23 mouse cellular contexts compared by ENCODE assay signal in genomic region chr1:157080071-157080470, GRCm38 (mm10). TPM values are rescaled to one million over a fixed set of nuclear protein-coding genes. Genes with fewer than 3 reads are reported as not detected.
A peak's percentile ranks its signal among the peaks of the same experiment; 100 is the strongest.
DNase-seq lines count a peak whose midpoint lies in the region; ATAC-seq and TF ChIP-seq lines count a peak whose summit lies in the region.
"Had no signal": no experiment of that assay in that cellular context is flagged by ENCODE, and none has a peak within 500 bp of the region (broad histone marks: within the 10 kb centered on the region; RNA-seq: fewer than 3 reads in every experiment).

No protein-coding gene starts in this region.

- no peaks in the 10 kb centered on the region for H3K27me3 ChIP-seq in heart, embryonic 13.5 days (replicated peaks)
- H3K27me3 ChIP-seq in heart, embryonic 12.5 days (replicated peaks) = no peaks in the 10 kb centered on the region
- H3K27me3 ChIP-seq in limb, embryonic 13.5 days = no peaks in the 10 kb centered on the region
- H3K27me3 ChIP-seq in limb, embryonic 10.5 days (ENCODE audit: low read depth, poor library complexity, severe bottlenecking) = no peaks in the 10 kb centered on the region
- 0 out of 2 replicates have a peak, but pooled peaks cover 3% of the 10 kb centered on the region for H3K27me3 ChIP-seq in E14TG2a.4 (ENCODE audit: insufficient read depth, low read length)
- no peaks in the 10 kb centered on the region for H3K27me3 ChIP-seq in embryonic facial prominence, embryonic 15.5 days
- H3K27me3 ChIP-seq: CH12.LX; embryonic facial prominence, embryonic 12.5 days; limb, embryonic 12.5 days; liver, embryonic 15.5 days; midbrain, embryonic 15.5 days had no signal

- no peak for DNase-seq in limb, embryonic 10.5 days (ENCODE audit: low spot score)
- no peak for DNase-seq in adrenal gland, adult 18-20 months (ENCODE audit: low spot score in 2 of 2)
- DNase-seq: cerebellum, adult 9-10 months; heart, adult 11 months had no signal

- 61% methylated on average over 7 of the region's 7 CpGs for WGBS in heart, embryonic 13.5 days
- WGBS in heart, embryonic 12.5 days = 69% methylated on average over 7 of the region's 7 CpGs
- WGBS in limb, embryonic 13.5 days = 78% methylated on average over 7 of the region's 7 CpGs
- 87% methylated on average over 7 of the region's 7 CpGs for WGBS in limb, embryonic 10.5 days
- WGBS in embryonic facial prominence, embryonic 15.5 days = 78% methylated on average over 7 of the region's 7 CpGs

- no peak overlapping the region for H3K27ac ChIP-seq in heart, embryonic 13.5 days (replicated peaks)
- H3K27ac ChIP-seq in heart, embryonic 12.5 days (ENCODE audit: poor library complexity, severe bottlenecking) = no peak overlapping the region
- peak overlapping the region; percentile 48; the same call in 1 of the 2 replicates for H3K27ac ChIP-seq in limb, embryonic 13.5 days
- H3K27ac ChIP-seq in limb, embryonic 10.5 days = no peak overlapping the region
- peak overlapping the region; percentile 44; the same call in 1 of the 2 replicates for H3K27ac ChIP-seq in embryonic facial prominence, embryonic 15.5 days (replicated peaks)
- H3K27ac ChIP-seq: embryonic facial prominence, embryonic 12.5 days; limb, embryonic 12.5 days; liver, embryonic 15.5 days had no signal

- ATAC-seq in heart, embryonic 13.5 days (ENCODE audit: extremely low read depth, insufficient number of reproducible peaks, low FRiP score, low TSS enrichment) = no peak
- no peak for ATAC-seq in heart, embryonic 12.5 days (ENCODE audit: insufficient number of reproducible peaks, low FRiP score)
- no peak for ATAC-seq in limb, embryonic 13.5 days (ENCODE audit: low FRiP score, low read depth)
- ATAC-seq in embryonic facial prominence, embryonic 15.5 days (ENCODE audit: insufficient number of reproducible peaks, low FRiP score, low TSS enrichment, low read depth) = no peak
- ATAC-seq: midbrain, embryonic 15.5 days had no signal

- H3K9ac ChIP-seq in heart, embryonic 13.5 days = no peak overlapping the region
- H3K9ac ChIP-seq in heart, embryonic 12.5 days = no peak overlapping the region
- no peak overlapping the region for H3K9ac ChIP-seq in limb, embryonic 13.5 days
- no peak overlapping the region for H3K9ac ChIP-seq in embryonic facial prominence, embryonic 15.5 days
- H3K9ac ChIP-seq: embryonic facial prominence, embryonic 12.5 days; limb, embryonic 12.5 days; liver, embryonic 15.5 days; midbrain, embryonic 15.5 days had no signal

- H3K4me1 ChIP-seq in heart, embryonic 13.5 days = peaks cover 26% of the 10 kb centered on the region
- peaks cover 17% of the 10 kb centered on the region for H3K4me1 ChIP-seq in heart, embryonic 12.5 days (replicated peaks)
- H3K4me1 ChIP-seq in limb, embryonic 13.5 days = peaks cover 4% of the 10 kb centered on the region; the same call in 1 of the 2 replicates
- peaks cover 21% of the 10 kb centered on the region for H3K4me1 ChIP-seq in limb, embryonic 10.5 days
- peaks cover 56% of the 10 kb centered on the region for H3K4me1 ChIP-seq in E14TG2a.4 (replicated peaks; ENCODE audit: low read depth, low read length)
- H3K4me1 ChIP-seq in embryonic facial prominence, embryonic 15.5 days = peaks cover 28% of the 10 kb centered on the region; the same call in 1 of the 2 replicates

- no peaks in the 10 kb centered on the region for H3K9me3 ChIP-seq in heart, embryonic 13.5 days
- H3K9me3 ChIP-seq in heart, embryonic 12.5 days (replicated peaks) = no peaks in the 10 kb centered on the region
- no peaks in the 10 kb centered on the region for H3K9me3 ChIP-seq in limb, embryonic 13.5 days
- no peaks in the 10 kb centered on the region for H3K9me3 ChIP-seq in limb, embryonic 10.5 days (replicated peaks)
- no peaks in the 10 kb centered on the region for H3K9me3 ChIP-seq in E14TG2a.4 (ENCODE audit: low read length)
- no peaks in the 10 kb centered on the region for H3K9me3 ChIP-seq in embryonic facial prominence, embryonic 15.5 days (replicated peaks)
- H3K9me3 ChIP-seq: embryonic facial prominence, embryonic 12.5 days; limb, embryonic 12.5 days; liver, embryonic 15.5 days; midbrain, embryonic 15.5 days had no signal

- H3K36me3 ChIP-seq in heart, embryonic 13.5 days = no peaks in the 10 kb centered on the region
- no peaks in the 10 kb centered on the region for H3K36me3 ChIP-seq in heart, embryonic 12.5 days
- H3K36me3 ChIP-seq in limb, embryonic 13.5 days = no peaks in the 10 kb centered on the region
- H3K36me3 ChIP-seq in limb, embryonic 10.5 days = no peaks in the 10 kb centered on the region
- no peaks in the 10 kb centered on the region for H3K36me3 ChIP-seq in E14TG2a.4 (ENCODE audit: insufficient read depth, low read length)
- H3K36me3 ChIP-seq in embryonic facial prominence, embryonic 15.5 days = no peaks in the 10 kb centered on the region
- H3K36me3 ChIP-seq: embryonic facial prominence, embryonic 12.5 days; limb, embryonic 12.5 days; liver, embryonic 15.5 days; midbrain, embryonic 15.5 days had no signal

- 0 out of 2 replicates have a peak overlapping the region, but pooled peaks have one; percentile 27 for H3K4me2 ChIP-seq in heart, embryonic 13.5 days
- H3K4me2 ChIP-seq in heart, embryonic 12.5 days = no peak overlapping the region
- no peak overlapping the region for H3K4me2 ChIP-seq in limb, embryonic 13.5 days (replicated peaks)
- no peak overlapping the region for H3K4me2 ChIP-seq in embryonic facial prominence, embryonic 15.5 days (replicated peaks)
- H3K4me2 ChIP-seq: embryonic facial prominence, embryonic 12.5 days; limb, embryonic 12.5 days; liver, embryonic 15.5 days; midbrain, embryonic 15.5 days had no signal

- TF ChIP-seq CTCF in E14TG2a.4 (conservative IDR thresholded peaks at IDR 0.05; ENCODE audit: low read length) = no peak

- no peak overlapping the region for H3K4me3 ChIP-seq in heart, embryonic 13.5 days
- no peak overlapping the region for H3K4me3 ChIP-seq in heart, embryonic 12.5 days
- no peak overlapping the region for H3K4me3 ChIP-seq in limb, embryonic 13.5 days
- H3K4me3 ChIP-seq in limb, embryonic 10.5 days = no peak overlapping the region
- H3K4me3 ChIP-seq in E14TG2a.4 (replicated peaks; ENCODE audit: low read length) = peak overlapping the region; percentile 54
- no peak overlapping the region for H3K4me3 ChIP-seq in embryonic facial prominence, embryonic 15.5 days (replicated peaks)
- H3K4me3 ChIP-seq: embryonic facial prominence, embryonic 12.5 days; limb, embryonic 12.5 days; liver, embryonic 15.5 days; midbrain, embryonic 15.5 days had no signal

RNA-seq across cellular contexts. Expression of gene Tex35, which starts 28.4 kb away (rescaled TPM):
- not detected in 2 replicates for polyA plus RNA-seq in heart, embryonic 13.5 days (2015; fragmentation: Nextera tagmentation; extraction: Ambion mirVana)
- polyA plus RNA-seq in heart, embryonic 12.5 days (2016; fragmentation: Nextera tagmentation; extraction: Ambion mirVana) = not detected in 2 replicates
- polyA plus RNA-seq in limb, embryonic 13.5 days (2015; fragmentation: Nextera tagmentation; extraction: Ambion mirVana) = not detected in 2 replicates
- not detected in 2 replicates for polyA plus RNA-seq in limb, embryonic 10.5 days (2016; fragmentation: Nextera tagmentation; extraction: Ambion mirVana)
- polyA plus RNA-seq in embryonic facial prominence, embryonic 15.5 days (2015; fragmentation: Nextera tagmentation; extraction: Ambion mirVana) = not detected in 2 replicates
- total RNA-seq in adrenal gland, adult 18-20 months (2021) = not detected
- total RNA-seq: adrenal gland, adult 2 months; gastrocnemius, postnatal 10 days; heart, postnatal 36 days; layer of hippocampus, postnatal 14 days had no signal
- polyA plus RNA-seq: adrenal gland, adult 2 months; cortical plate, adult 2 months; embryonic facial prominence, embryonic 12.5 days; heart, embryonic 14.5 days; kidney, embryonic 14.5 days; limb, embryonic 12.5 days; liver, embryonic 15.5 days; lung, postnatal 0 days; midbrain, embryonic 15.5 days; neural tube, embryonic 11.5 days had no signal

Comparison
In these comparisons a context has a peak if more than half of its experiments do, and no peak if none do; other contexts are left out.
1. H3K27ac ChIP-seq: peak in limb, embryonic 13.5 days (single experiment) and embryonic facial prominence, embryonic 15.5 days (single experiment); none in heart, embryonic 13.5 days (single experiment), heart, embryonic 12.5 days (single experiment) and limb, embryonic 10.5 days (single experiment).